Mouse (Mus musculus) kidney, adult 9 months (tissue): ENCODE measurements around the gene Rin2.
"Not testable (repeated sequence)": the region's sequence is repeated elsewhere in the genome, so short reads cannot be mapped to it uniquely, and the experiment has no call there.

Source experiments
- DNase-seq: peaks from one replicate; pipeline ENCODE4 v3.0.0; 2022

Gene Rin2

GRCm38 (mm10) chr2:145903983-145904616 is 229.1 kb downstream of the Rin2 start:
- no peak for DNase-seq

DNA sequence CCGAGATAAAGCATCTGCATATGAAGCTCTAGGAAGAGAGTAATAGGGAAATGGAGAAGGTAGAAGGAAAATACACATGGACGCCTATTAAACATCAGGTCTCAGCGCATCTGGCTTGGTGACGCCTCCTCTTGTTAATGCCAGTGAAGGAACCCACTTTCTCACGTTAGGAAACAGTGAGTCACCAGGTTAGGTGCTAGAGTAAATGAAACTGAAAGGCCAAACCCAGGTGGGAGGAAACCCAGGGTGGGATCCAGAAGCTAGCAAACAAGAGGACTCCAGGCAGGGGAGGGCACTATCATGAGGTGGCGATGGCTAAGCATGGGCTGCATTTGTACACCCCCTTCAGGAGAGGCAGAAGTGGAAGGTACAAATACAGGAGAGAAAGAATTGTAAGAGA is 230.1 kb downstream of the Rin2 start:
- DNase-seq = no peak

DNA sequence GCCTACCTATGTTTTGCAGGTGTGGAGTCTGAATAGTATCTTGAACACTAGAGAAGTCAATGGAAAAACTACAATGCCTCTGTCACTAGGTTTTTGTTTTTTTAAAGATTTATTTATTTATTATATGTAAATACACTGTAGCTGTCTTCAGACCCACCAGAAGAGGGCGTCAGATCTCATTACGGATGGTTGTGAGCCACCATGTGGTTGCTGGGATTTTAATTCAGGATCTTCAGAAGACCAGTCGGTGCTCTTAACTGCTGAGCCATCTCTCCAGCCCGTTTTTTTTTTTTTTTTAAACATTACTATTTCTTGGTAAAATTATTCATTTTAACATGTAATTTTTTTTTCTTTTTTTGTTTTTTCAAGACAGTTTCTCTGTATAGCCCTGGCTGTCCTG is 230.9 kb downstream of the Rin2 start:
- DNase-seq = not testable (repeated sequence)

- no peak for DNase-seq
These were observed 246.1 kb downstream of the Rin2 start for GRCm38 (mm10) chr2:145920941-145921650.

DNA sequence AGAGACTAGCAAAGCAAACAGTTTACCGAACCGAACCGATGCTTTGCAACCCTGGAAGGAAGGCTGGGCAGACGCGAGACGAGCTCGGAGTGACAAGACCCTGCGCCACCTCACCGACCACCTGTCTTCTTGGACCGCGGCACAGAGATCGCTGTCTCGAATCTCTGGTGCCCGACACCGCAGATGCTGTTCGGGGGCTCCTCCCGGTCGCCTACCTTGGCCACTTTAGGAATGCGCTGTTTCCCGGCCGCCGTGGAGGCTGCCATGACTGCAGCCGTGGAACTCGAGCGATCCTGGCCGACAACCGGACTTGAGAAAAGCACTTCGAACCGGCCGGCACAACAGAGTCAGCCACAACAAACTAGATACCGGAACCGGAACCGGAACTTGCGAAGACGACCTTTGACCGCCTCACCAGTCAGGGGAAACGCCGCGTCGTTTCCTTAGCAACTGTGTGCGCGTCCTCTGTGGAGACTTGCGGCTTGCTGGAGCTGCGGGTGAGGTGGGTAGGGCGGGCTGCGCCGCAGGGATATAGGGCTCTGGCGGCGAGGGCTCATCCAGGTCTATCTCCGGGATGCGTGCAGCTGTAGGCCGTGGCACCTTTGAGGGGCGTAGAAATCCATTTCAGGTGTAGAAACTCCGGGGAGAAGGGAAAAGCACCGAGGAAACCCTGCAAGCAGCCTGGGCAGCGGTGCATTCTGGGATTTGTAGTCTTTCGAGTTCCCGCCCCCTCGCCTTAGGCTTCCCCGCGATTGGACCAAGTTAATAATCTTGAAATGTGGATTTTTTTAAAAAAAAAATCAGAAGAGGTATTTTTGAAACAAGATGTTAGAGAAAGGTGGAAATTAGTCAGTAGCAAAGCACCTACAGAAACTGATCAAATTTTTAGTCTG is 259.6 kb downstream of the Rin2 start, which contains the start of the genes Cfap61 and Crnkl1:
Gene Cfap61 (plus strand): TSS at position 446 of the 893 bp plus-strand sequence.
Gene Crnkl1 (minus strand): TSS at position 676 of the 893 bp plus-strand sequence.
- peak; percentile 96 for DNase-seq

- DNase-seq = no peak
These were observed 262.0 kb downstream of the Rin2 start for GRCm38 (mm10) chr2:145936975-145937374.
